Mouse (Mus musculus): ENCODE measurements around the gene F8a.
A peak's percentile ranks its signal among the peaks of the same experiment; 100 is the strongest.
"Not testable (repeated sequence)": the region's sequence is repeated elsewhere in the genome, so short reads cannot be mapped to it uniquely, and the experiment has no call there.

Gene F8a

DNA sequence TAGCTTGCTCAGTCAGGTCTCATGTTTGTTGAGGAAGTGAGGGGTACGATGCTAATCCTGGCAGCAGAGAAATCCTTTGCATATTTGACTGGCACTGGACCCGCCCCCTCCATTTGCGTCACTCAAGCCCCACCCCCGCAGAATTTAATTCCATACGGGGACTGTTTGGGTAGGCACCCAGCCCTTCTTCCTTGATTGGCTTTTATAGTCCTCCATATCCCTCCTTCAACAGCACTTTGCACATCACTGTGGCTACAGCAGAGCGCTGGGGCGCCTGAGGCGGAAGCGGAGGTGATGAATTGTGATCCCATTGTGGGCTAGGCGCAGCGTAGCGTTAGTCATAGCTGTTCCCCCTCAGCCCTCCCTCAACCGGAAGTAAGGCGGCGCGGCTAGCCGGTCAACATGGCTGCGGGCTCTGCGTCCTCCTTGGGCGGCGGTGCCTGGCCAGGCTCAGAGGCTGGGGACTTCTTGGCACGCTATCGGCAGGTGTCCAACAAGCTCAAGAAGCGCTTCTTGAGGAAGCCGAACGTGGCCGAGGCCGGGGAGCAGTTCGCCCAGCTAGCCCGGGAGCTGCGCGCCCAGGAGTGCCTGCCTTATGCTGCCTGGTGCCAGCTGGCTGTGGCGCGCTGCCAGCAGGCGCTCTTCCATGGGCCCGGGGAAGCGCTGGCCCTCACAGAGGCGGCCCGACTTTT lies at the start of gene F8a:
TSS of gene F8a (plus strand) at position 378 of the 692 bp plus-strand sequence.
- DNase-seq: peak; percentile 82 to 84

DNA sequence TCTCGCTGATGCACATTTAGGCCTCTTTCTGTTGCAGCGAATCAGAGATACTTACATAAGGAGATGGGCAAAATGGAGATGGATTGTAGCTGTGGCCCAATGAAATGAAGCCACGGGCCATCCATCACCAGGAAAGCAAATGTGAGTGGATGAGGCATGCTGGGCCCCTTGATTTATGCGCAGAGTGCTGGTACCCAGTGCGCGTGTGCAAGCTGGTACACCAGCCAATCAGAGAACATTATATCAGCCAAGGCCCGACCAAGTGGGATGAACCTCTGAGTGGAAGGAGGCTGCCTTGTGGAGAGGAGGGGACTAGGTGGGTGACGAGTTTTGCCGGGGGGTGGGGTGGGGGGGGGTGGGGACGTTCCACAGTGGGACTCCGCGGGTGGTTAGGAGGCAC lies 36.2 kb upstream of the F8a start, which contains the start of gene Xlr3b:
TSS of gene Xlr3b (plus strand) at position 274 of the 400 bp plus-strand sequence.
- peak in 1 of 2 experiments; percentile 29 for DNase-seq

DNA sequence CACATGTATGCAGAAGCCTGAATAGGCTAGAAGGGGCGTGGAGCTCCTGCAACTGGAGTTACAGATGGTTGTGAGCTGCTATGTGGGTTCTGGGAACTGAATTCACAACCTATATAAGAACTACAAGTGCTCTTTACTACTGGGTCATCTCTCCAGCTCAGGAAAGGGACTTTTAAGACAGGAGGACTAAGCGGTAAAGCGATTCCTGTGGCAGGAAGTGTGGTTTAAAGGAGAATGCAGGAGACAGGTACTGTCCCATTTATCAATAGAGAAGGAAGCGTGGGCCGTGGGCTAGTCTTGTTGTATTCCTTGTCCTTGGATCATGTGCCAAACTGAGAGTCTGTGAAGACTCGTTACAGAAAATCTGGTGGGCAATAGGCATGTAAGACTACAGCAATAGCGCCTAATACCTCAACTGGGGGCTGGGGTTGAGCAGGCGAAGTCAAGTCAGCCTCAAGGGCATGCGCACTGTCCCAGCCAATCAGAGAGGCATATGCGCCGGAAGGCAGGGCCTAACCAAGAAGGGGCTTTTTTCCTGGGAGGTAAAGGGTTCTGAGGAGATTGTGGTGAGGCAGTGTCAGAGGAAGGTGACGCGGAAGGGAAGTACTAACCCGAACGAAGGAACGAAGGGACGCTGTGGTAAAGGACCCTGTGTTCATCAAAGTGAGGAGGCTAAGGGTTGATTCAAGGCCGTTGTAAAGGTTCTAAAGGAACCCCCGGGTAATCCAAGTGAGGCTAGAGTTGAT lies 14.1 kb upstream of the F8a start, which contains the start of gene Xlr4b:
TSS of gene Xlr4b (plus strand) at position 515 of the 746 bp plus-strand sequence.
- DNase-seq: not testable (repeated sequence)

DNA sequence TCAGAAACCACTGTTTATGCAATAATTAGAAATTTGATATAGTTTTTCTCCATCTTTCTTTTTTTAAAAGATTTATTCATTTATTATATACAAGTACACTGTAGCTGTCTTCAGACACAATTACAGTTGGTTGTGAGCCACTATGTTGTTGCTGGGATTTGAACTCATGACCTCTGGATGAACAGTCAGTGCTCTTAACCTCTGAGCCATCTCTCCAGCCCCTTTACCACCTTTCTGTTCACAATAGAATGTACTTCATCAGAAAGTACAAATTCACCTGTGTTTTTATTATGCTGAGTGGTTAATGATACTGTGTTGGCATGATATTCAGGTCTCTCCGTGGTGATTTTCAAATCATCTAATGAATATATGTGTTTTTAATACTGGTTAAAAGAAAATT lies 2.7 kb upstream of the F8a start:
- no peak for DNase-seq

DNA sequence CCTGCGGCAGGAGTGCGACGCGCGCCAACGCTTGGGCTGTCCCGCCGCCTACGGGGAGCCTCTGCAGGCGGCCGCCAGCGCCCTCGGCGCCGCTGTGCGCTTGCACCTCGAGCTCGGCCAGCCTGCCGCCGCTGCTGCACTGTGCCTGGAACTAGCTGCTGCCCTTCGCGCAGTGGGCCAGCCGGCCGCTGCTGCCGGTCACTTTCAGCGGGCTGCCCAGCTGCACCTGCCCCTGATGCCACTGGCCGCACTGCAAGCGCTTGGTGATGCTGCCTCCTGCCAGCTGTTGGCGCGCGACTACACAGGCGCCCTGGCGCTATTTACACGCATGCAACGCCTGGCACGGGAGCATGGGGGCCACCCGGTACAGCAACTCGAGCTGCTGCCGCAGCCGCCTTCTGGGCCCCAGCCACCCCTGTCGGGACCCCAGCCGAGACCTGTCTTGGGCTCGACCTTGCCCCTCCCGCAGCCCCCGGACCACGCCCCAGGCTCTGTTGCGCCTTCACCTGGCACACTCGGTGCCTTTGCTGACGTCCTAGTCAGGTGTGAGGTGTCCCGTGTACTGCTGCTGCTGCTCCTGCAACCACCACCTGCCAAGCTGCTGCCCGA lies 619 bp downstream of the F8a start:
- DNase-seq: peak in 1 of 2 experiments; percentile 71

DNA sequence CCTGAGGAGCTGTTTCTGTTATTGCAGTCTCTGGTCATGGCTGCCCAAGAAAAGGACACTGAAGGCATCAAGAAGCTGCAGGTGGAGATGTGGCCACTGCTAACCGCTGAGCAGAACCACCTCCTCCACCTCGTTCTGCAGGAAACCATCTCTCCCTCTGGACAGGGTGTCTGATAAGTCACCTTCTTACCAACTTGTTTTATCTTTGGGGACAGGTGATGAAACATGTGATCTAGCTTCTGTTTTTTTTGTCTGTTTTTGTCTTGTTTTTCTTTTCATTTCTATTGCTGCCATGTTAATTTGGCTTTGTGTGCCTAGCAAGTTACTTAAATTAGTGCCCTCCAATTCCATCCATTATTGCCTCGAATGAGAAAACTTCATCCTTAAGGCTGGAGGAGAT lies 1.2 kb downstream of the F8a start:
- DNase-seq: no peak

DNA sequence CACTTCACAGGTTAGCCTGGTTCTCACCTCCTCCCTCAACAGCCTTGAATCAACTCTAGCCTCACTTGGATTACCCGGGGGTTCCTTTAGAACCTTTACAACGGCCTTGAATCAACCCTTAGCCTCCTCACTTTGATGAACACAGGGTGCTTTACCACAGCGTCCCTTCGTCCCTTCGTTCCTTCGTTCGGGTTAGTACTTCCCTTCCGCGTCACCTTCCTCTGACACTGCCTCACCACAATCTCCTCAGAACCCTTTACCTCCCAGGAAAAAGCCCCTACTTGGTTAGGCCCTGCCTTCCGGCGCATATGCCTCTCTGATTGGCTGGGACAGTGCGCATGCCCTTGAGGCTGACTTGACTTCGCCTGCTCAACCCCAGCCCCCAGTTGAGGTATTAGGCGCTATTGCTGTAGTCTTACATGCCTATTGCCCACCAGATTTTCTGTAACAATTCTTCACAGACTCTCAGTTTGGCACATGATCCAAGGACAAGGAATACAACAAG lies 14.8 kb downstream of the F8a start, which contains the start of gene Xlr4c:
TSS of gene Xlr4c (minus strand) at position 310 of the 505 bp plus-strand sequence.
- not testable (repeated sequence) for DNase-seq

DNA sequence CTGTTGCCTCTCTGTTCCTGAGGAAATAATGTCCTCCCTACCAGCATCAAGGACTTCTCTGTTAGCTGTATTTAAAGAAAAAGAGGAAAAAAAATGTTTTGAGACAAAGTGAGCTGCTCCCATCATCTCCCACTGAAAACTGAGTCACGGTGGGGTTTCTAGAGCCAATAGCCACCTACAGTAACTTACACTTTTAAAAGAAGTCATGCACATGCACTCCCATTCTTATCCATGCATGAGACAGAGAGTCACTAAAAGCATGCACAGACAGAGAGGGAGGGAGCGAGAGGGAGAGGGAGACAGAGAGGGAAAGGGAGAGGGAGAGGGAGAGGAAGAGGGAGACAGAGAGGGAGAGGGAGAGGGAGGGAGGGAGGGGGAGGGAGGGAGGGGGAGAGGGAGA lies 34.3 kb downstream of the F8a start:
- DNase-seq: not testable (repeated sequence)

DNA sequence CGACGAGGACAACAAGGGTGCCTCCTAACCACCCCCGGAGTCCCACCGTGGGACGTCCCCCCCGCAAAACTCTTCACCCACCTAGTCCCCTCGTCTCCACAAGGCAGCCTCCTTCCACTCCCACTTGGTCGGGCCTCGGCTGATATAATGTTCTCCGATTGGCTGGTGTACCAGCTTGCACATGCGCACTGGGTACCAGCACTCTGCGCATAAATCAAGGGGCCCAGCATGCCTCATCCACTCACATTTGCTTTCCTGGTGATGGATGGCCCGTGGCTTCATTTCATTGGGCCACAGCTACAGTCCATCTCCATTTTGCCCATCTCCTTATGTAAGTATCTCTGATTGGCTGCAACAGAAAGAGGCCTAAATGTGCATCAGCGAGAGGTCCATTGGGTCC lies 37.2 kb downstream of the F8a start, which contains the start of gene Xlr3c:
TSS of gene Xlr3c (minus strand) at position 121 of the 400 bp plus-strand sequence.
- DNase-seq: not testable (repeated sequence)
